Mouse (Mus musculus) intestine, embryonic 16.5 days (tissue): Measurements from ENCODE around the gene Serpinh1. TPM values are rescaled to one million over a fixed set of nuclear protein-coding genes. Genes with fewer than 3 reads are reported as not detected.

Source experiments
- ATAC-seq: fragments of 200-750 bp; cut with Nextera tagmentation; 2 replicates; pipeline ENCODE4 v1.8.0; 2017; ENCODE audit warnings: moderate TSS enrichment, moderate library complexity
- H3K27ac ChIP-seq: fragments of 300-500 bp; sonication (generic); 2 replicates; pipeline ENCODE4 v1.5.1; 2014; ENCODE audit warnings: mild to moderate bottlenecking, low read length
- H3K27me3 ChIP-seq: fragments of 300-500 bp; sonication (generic); replicated peaks from 2 replicates; pipeline ENCODE4 v1.6.1; 2014; ENCODE audit warnings: low read length, control low read depth, mixed read lengths; ENCODE audit not compliant: control insufficient read depth, insufficient read depth
- H3K36me3 ChIP-seq: fragments of 300-500 bp; sonication (generic); 2 replicates; pipeline ENCODE4 v1.6.1; 2014; ENCODE audit warnings: low read length, control low read depth; ENCODE audit not compliant: control insufficient read depth, insufficient read depth
- H3K4me1 ChIP-seq: fragments of 300-500 bp; sonication (generic); 2 replicates; pipeline ENCODE4 v1.6.1; 2014; ENCODE audit warnings: low read length, control low read depth, mixed read lengths; ENCODE audit not compliant: control insufficient read depth, insufficient read depth
- H3K4me2 ChIP-seq: fragments of 300-500 bp; sonication (generic); 2 replicates; pipeline ENCODE4 v1.6.1; 2014; ENCODE audit warnings: low read depth, low read length, control low read depth
- H3K4me3 ChIP-seq: fragments of 300-500 bp; sonication (generic); 2 replicates; pipeline ENCODE4 v1.5.1; 2014; ENCODE audit warnings: mild to moderate bottlenecking, low read length
- H3K9ac ChIP-seq: fragments of 300-500 bp; sonication (generic); 2 replicates; pipeline ENCODE4 v1.6.1; 2014; ENCODE audit warnings: low read depth, low read length
- H3K9me3 ChIP-seq: fragments of 300-500 bp; sonication (generic); 2 replicates; pipeline ENCODE4 v1.6.1; 2016; ENCODE audit warnings: low read length, control low read depth; ENCODE audit not compliant: control insufficient read depth
- WGBS: fragments of 180-500 bp; shearing (Covaris S2); extraction: QIAGEN DNeasy Blood & Tissue Kit; methylation state at CpG from one replicate; pipeline ENCODE4 v1.1.7; 2014; 5-methylcytosine and 5-hydroxymethylcytosine counted together
- polyA plus RNA-seq: library from polyadenylated mRNA; unstranded; fragments of >200 nt; fragmentation: Nextera tagmentation; extraction: Ambion mirVana; gene quantifications from 2 replicates; pipeline ENCODE4 v1.2.1, GENCODE M21; 2015

Gene Serpinh1
- polyA plus RNA-seq, 1 experiment from 2014 or later: 983 TPM

GRCm38 (mm10) chr7:99390559-99390958, 37.5 kb upstream of the Serpinh1 start:
- Histone ChIP-seq H3K36me3 (no peaks in the 10 kb centered on the region), H3K4me3 (no peak overlapping the region), H3K4me2 (no peak overlapping the region), H3K9ac (no peak overlapping the region), H3K4me1 (peaks cover 28% of the 10 kb centered on the region), H3K27me3 (no peaks in the 10 kb centered on the region), H3K9me3 (no peaks in the 10 kb centered on the region), H3K27ac (no peak overlapping the region)
- ATAC-seq: no peak
- 49% methylated on average over 4 of the region's 4 CpGs for WGBS

- peaks cover 46% of the 10 kb centered on the region for H3K4me1 ChIP-seq
- no peaks in the 10 kb centered on the region for H3K36me3 ChIP-seq
- H3K27ac ChIP-seq: no peak overlapping the region
- H3K4me3 ChIP-seq: no peak overlapping the region
- no peaks in the 10 kb centered on the region for H3K27me3 ChIP-seq
- no peak for ATAC-seq
- H3K4me2 ChIP-seq: no peak overlapping the region
- H3K9ac ChIP-seq: 0 out of 2 replicates have a peak overlapping the region, but pooled peaks have one; percentile 7
- no peaks in the 10 kb centered on the region for H3K9me3 ChIP-seq
- WGBS: 83% methylated on average over 5 of the region's 5 CpGs
Measured at GRCm38 (mm10) chr7:99387356-99387755, 34.3 kb upstream of the Serpinh1 start.

- Histone ChIP-seq H3K4me2 (no peak overlapping the region), H3K27me3 (no peaks in the 10 kb centered on the region), H3K27ac (no peak overlapping the region), H3K4me3 (no peak overlapping the region), H3K36me3 (no peaks in the 10 kb centered on the region), H3K9me3 (no peaks in the 10 kb centered on the region), H3K9ac (no peak overlapping the region), H3K4me1 (peaks cover 48% of the 10 kb centered on the region)
- 82% methylated on average over 4 of the region's 4 CpGs for WGBS
- no peak for ATAC-seq
Measured at GRCm38 (mm10) chr7:99386811-99387210, 33.8 kb upstream of the Serpinh1 start.

GRCm38 (mm10) chr7:99386030-99386429, 33.0 kb upstream of the Serpinh1 start:
- H3K4me2 ChIP-seq: no peak overlapping the region
- peaks cover 45% of the 10 kb centered on the region for H3K4me1 ChIP-seq
- H3K36me3 ChIP-seq: no peaks in the 10 kb centered on the region
- H3K9ac ChIP-seq: peak overlapping the region; percentile 30; the same call in 1 of the 2 replicates
- no peak overlapping the region for H3K4me3 ChIP-seq
- no peaks in the 10 kb centered on the region for H3K27me3 ChIP-seq
- WGBS: 68% methylated on average over 5 of the region's 5 CpGs
- no peaks in the 10 kb centered on the region for H3K9me3 ChIP-seq
- no peak overlapping the region for H3K27ac ChIP-seq
- no peak for ATAC-seq

GRCm38 (mm10) chr7:99384101-99384611, 31.1 kb upstream of the Serpinh1 start:
- Histone ChIP-seq H3K27me3 (no peaks in the 10 kb centered on the region), H3K4me2 (peak overlapping the region; percentile 94), H3K4me3 (peak overlapping the region; percentile 73; the same call in 1 of the 2 replicates), H3K36me3 (no peaks in the 10 kb centered on the region), H3K27ac (peak overlapping the region; percentile 76), H3K9ac (peak overlapping the region; percentile 84), H3K9me3 (no peaks in the 10 kb centered on the region), H3K4me1 (peaks cover 42% of the 10 kb centered on the region)
- 25% methylated on average over 4 of the region's 4 CpGs for WGBS
- ATAC-seq: no peak

GRCm38 (mm10) chr7:99383246-99383645, 30.2 kb upstream of the Serpinh1 start:
- peak overlapping the region; percentile 73 for H3K4me3 ChIP-seq
- H3K36me3 ChIP-seq: no peaks in the 10 kb centered on the region
- peak overlapping the region; percentile 94 for H3K4me2 ChIP-seq
- no peak for ATAC-seq
- WGBS: 50% methylated on average over 5 of the region's 5 CpGs
- no peaks in the 10 kb centered on the region for H3K27me3 ChIP-seq
- peak overlapping the region; percentile 84 for H3K9ac ChIP-seq
- peak overlapping the region; percentile 33; the same call in 1 of the 2 replicates for H3K27ac ChIP-seq
- no peaks in the 10 kb centered on the region for H3K9me3 ChIP-seq
- H3K4me1 ChIP-seq: peaks cover 36% of the 10 kb centered on the region

GRCm38 (mm10) chr7:99382088-99383000, 29.3 kb upstream of the Serpinh1 start:
- Histone ChIP-seq H3K9ac (peak overlapping the region; percentile 84), H3K27ac (peak overlapping the region; percentile 76), H3K4me3 (peak overlapping the region; percentile 73), H3K9me3 (no peaks in the 10 kb centered on the region), H3K4me2 (peak overlapping the region; percentile 94), H3K36me3 (no peaks in the 10 kb centered on the region), H3K4me1 (peaks cover 32% of the 10 kb centered on the region), H3K27me3 (no peaks in the 10 kb centered on the region)
- no peak for ATAC-seq
- 7% methylated on average over 30 of the region's 30 CpGs for WGBS

- Histone ChIP-seq H3K9ac (peak within 1 kb of the TSS; percentile 84), H3K9me3 (no peaks in the 10 kb centered on the region), H3K36me3 (no peaks in the 10 kb centered on the region), H3K27ac (peak within 1 kb of the TSS; percentile 80), H3K4me1 (peaks cover 30% of the 10 kb centered on the region), H3K4me2 (peak within 1 kb of the TSS; percentile 94), H3K27me3 (no peaks in the 10 kb centered on the region), H3K4me3 (peak within 1 kb of the TSS; percentile 73)
- under 1% methylated on average over 72 of the region's 73 CpGs for WGBS
- ATAC-seq: peak; percentile 96
Measured at GRCm38 (mm10) chr7:99381214-99382087, 28.4 kb upstream of the Serpinh1 start, which contains the start of gene Gdpd5. Gdpd5 (plus strand) TSS chr7:99381414.
